Mouse (Mus musculus) liver, embryonic 11.5 days (tissue): ENCODE data around the gene Nkiras1. TPM values are rescaled to one million over a fixed set of nuclear protein-coding genes. Genes with fewer than 3 reads are reported as not detected.
"Not testable (repeated sequence)": the region's sequence is repeated elsewhere in the genome, so short reads cannot be mapped to it uniquely, and the experiment has no call there.

Source experiments
- ATAC-seq: fragments of 200-750 bp; cut with Nextera tagmentation; replicated peaks from 2 replicates; pipeline ENCODE4 v1.8.0; 2017; ENCODE audit warnings: moderate number of reproducible peaks, mild to moderate bottlenecking, moderate TSS enrichment, moderate library complexity; ENCODE audit not compliant: low FRiP score
- DNase-seq: peaks from one replicate; pipeline ENCODE4 v3.0.0-alpha.2; 2017; ENCODE audit warnings: low spot score
- H3K27ac ChIP-seq: fragments of 300-500 bp; sonication (generic); 2 replicates; pipeline ENCODE4 v1.5.1; 2014; ENCODE audit warnings: mild to moderate bottlenecking, low read depth, low read length, control low read depth
- H3K27me3 ChIP-seq: fragments of 300-500 bp; sonication (generic); replicated peaks from 2 replicates; pipeline ENCODE4 v1.6.1; 2014; ENCODE audit warnings: low read length, mixed read lengths; ENCODE audit not compliant: control insufficient read depth, insufficient read depth
- H3K36me3 ChIP-seq: fragments of 300-500 bp; sonication (generic); 2 replicates; pipeline ENCODE4 v1.6.1; 2014; ENCODE audit warnings: mild to moderate bottlenecking, low read length, moderate library complexity, mixed read lengths; ENCODE audit not compliant: control insufficient read depth, insufficient read depth
- H3K4me1 ChIP-seq: fragments of 300-500 bp; sonication (generic); replicated peaks from 2 replicates; pipeline ENCODE4 v1.6.1; 2014; ENCODE audit warnings: low read length, mixed read lengths; ENCODE audit not compliant: control insufficient read depth, insufficient read depth
- H3K4me2 ChIP-seq: fragments of 300-500 bp; sonication (generic); 2 replicates; pipeline ENCODE4 v1.6.1; 2014; ENCODE audit warnings: mild to moderate bottlenecking, control low read depth, moderate library complexity
- H3K4me3 ChIP-seq: fragments of 300-500 bp; sonication (generic); 2 replicates; pipeline ENCODE4 v1.5.1; 2014; ENCODE audit warnings: low read depth, low read length, control low read depth
- H3K9ac ChIP-seq: fragments of 300-500 bp; sonication (generic); 2 replicates; pipeline ENCODE4 v1.6.1; 2014; ENCODE audit warnings: low read depth, low read length, control low read depth
- H3K9me3 ChIP-seq: fragments of 300-500 bp; sonication (generic); 2 replicates; pipeline ENCODE4 v1.6.1; 2016; ENCODE audit warnings: low read length, inconsistent platforms, mixed read lengths; ENCODE audit not compliant: control insufficient read depth
- WGBS: fragments of 180-500 bp; shearing (Covaris S2); extraction: QIAGEN DNeasy Blood & Tissue Kit; methylation state at CpG from one replicate; pipeline ENCODE4 v1.1.7; 2014; 5-methylcytosine and 5-hydroxymethylcytosine counted together
- polyA plus RNA-seq: library from polyadenylated mRNA; unstranded; fragments of >200 nt; fragmentation: Nextera tagmentation; extraction: Ambion mirVana; gene quantifications from 2 replicates; pipeline ENCODE4 v1.2.1, GENCODE M21; 2014

The Nkiras1 gene
- polyA plus RNA-seq: 15.3 and 17.0 TPM in 2 replicates

DNA sequence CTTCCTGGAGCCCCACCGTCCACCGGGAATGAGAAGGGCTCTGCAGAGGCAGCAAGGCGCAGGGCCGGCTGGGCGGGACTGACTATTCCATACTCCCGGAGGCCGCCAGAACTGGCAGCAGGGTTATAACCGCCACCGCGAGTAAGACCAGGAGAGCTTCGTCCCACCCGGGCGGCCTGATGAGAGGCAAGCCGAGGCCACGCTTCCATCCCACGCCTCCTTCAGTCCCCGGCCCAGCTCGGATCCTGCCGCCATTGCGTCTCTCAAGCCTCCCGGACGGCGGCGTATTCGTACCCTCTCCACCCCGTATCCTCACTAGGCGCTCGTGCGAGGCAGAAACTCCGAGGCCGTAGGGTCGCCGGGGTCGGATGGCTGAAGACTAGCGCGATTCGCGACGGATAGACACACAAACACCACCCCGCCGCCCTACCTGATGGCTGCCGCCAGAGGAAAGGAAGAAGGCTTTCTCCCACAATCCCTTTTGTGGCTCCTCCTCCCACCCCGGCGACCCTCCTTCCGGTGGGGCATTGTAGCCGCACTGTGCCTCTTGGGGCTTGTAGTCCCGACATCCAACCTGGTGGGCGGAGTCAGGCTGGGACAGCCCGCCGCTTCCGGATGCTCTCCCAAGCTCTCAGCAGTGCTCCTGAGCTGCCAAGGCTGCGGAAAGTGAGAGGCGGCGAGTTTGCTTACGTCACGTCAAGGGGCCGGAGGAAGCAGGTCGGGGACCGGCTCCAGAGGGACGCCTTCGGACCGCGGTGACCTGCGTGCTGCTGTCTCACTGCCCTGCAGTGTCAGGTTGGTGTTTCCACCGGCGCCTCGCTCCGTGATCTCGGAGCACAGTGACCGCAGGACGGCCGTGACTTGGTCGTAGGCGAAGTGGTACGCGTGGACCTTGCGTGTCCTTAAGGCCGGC lies at the start of gene Nkiras1, which contains the start of gene Rpl15:
Gene Nkiras1, plus strand, starts transcription at position 608 of the 913 bp plus-strand sequence.
Gene Rpl15, minus strand, starts transcription at position 863 of the 913 bp plus-strand sequence.
- Histone ChIP-seq H3K27me3 (no peaks in the 10 kb centered on the region), H3K9ac (peak within 1 kb of the TSS; percentile 99), H3K9me3 (no peaks in the 10 kb centered on the region), H3K4me1 (0 out of 2 replicates have a peak, but pooled peaks cover 2% of the 10 kb centered on the region), H3K4me2 (peak within 1 kb of the TSS; percentile 80), H3K4me3 (peak within 1 kb of the TSS; percentile 95), H3K36me3 (peaks cover 20% of the 10 kb centered on the region), H3K27ac (peak within 1 kb of the TSS; percentile 70)
- peak; percentile 99 for ATAC-seq
- peak; percentile 97 for DNase-seq
- WGBS: under 1% methylated on average over 77 of the region's 78 CpGs

DNA sequence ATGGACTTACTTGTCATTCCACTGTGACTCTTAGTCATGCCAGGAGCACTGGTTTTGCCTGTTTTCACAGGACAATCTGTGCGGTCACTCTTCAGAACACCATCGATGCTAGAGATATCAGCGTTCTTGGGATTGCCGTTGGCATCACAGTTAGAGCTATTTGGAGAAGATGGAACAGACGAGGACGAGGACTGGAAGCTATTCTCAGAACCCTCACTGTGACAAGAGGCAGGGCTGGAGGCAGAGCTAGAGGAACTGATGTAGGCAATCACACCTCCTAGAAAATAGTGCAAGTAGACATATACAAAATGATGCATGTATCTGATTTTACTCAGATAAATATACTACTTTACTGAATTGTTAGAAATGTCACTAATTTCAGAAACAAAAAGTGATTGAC lies 49.0 kb upstream of the Nkiras1 start:
- WGBS: 87% methylated on average over 6 of the region's 6 CpGs
- no peak overlapping the region for H3K9ac ChIP-seq
- no peak overlapping the region for H3K27ac ChIP-seq
- no peak overlapping the region for H3K4me2 ChIP-seq
- no peaks in the 10 kb centered on the region for H3K9me3 ChIP-seq
- ATAC-seq (no peak), DNase-seq (no peak)
- H3K36me3 ChIP-seq: no peaks in the 10 kb centered on the region
- no peak overlapping the region for H3K4me3 ChIP-seq
- no peaks in the 10 kb centered on the region for H3K27me3 ChIP-seq
- H3K4me1 ChIP-seq: no peaks in the 10 kb centered on the region

DNA sequence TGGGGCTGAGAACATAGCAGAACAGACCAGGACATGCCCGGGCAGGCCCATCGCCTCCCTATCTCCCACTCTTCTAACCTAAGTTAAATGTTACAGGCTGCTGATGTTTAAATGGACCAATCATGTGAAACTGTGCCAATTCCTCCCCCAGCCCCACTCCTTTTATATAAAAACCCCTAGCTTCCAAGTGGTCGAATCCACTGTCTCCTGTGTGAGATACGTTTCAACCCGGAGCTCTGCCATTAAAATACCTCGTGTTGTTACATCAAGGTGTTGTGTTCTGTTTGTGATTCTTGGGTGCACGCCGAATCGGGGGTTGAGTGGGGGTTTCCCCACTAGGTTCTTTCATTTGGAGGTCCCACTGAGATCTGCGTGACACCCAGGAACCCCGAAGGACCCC lies 45.5 kb upstream of the Nkiras1 start:
- H3K4me2 ChIP-seq, H3K36me3 ChIP-seq, H3K4me1 ChIP-seq, H3K9ac ChIP-seq, DNase-seq, H3K27ac ChIP-seq, H3K9me3 ChIP-seq, H3K4me3 ChIP-seq, H3K27me3 ChIP-seq, ATAC-seq: not testable (repeated sequence)
- WGBS: 94% methylated on average over 11 of the region's 11 CpGs

DNA sequence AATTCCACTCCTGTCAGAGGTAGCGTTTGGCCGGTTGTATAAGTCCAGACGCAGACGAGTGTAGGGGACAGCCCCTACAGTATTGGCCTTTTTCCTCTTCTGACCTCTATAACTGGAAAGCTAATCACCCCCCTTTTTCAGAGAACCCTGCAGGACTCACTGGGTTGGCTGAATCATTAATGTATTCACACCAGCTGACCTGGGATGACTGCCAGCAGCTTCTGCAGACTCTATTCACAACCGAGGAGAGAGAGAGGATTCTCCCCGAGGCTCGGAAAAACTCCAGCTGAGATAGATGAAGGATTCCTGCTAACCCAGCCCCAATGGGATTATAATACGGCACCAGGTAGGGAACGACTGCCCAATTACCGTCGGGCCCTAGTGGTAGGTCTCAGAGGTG lies 44.8 kb upstream of the Nkiras1 start:
- H3K27me3 ChIP-seq, H3K4me1 ChIP-seq, ATAC-seq, DNase-seq, H3K4me2 ChIP-seq, H3K9ac ChIP-seq, H3K9me3 ChIP-seq, H3K27ac ChIP-seq, H3K4me3 ChIP-seq, H3K36me3 ChIP-seq: not testable (repeated sequence)
- WGBS: 86% methylated on average over 11 of the region's 11 CpGs

DNA sequence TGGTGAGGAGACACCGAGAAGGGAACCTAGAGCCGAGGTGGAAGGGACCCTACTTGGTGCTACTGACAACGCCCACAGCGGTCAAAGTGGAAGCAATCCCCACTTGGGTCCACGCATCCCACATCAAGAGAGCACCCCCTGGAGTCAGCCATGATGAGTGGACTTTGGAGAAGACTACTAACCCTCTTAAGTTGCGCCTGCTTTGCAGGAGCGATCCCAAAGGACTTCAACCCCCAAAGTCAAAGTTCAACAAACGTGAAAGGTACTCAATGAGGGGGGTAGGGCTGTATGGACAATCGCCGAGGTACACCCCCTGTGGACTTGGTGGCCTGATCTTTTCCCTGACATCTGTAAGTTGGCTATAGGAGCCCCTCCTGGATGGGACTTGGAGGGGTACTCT lies 41.2 kb upstream of the Nkiras1 start:
- WGBS: 91% methylated on average over 10 of the region's 10 CpGs
- H3K27ac ChIP-seq, H3K4me2 ChIP-seq, H3K4me3 ChIP-seq, H3K9ac ChIP-seq, ATAC-seq, H3K27me3 ChIP-seq, DNase-seq, H3K36me3 ChIP-seq, H3K4me1 ChIP-seq, H3K9me3 ChIP-seq: not testable (repeated sequence)

DNA sequence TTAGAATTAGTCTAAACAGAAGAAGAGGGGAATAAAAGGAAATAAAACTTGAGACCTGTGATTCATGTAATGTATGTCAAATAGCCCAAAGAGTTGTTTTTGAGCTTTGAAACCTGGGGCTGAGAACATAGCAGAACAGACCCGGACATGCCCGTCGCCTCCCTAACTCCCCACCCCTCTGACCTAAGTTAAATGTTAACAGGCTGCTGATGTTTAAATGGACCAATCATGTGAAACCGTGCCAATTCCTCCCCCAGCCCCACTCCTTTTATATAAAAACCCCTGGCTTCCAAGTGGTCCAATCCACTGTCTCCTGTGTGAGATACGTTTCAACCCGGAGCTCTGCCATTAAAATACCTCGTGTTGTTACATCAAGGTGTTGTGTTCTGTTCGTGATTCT lies 39.1 kb upstream of the Nkiras1 start:
- not testable (repeated sequence) for H3K27me3 ChIP-seq, H3K4me1 ChIP-seq, H3K4me3 ChIP-seq, H3K27ac ChIP-seq, ATAC-seq, H3K9ac ChIP-seq, H3K36me3 ChIP-seq, H3K9me3 ChIP-seq, DNase-seq, H3K4me2 ChIP-seq
- WGBS: 90% methylated on average over 8 of the region's 8 CpGs

DNA sequence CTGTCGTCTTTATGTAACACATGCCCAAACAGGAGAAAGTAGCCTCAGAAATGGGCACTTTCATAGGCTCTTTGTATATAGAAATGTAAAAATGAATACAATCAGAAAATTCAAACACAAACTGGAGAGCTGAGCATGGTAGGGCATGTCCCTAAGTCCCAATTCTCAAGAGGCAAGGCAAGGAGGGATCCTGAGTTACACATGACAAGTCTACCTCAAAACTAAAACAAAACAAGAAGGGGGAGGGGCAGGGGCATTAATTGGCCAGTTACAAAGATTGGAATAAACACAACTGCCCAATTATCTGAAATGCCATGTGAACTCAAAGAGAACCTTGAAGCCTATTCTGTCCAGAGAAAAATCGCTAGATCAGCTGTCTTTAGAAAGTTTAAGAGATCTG lies 37.9 kb upstream of the Nkiras1 start:
- WGBS: 87% methylated on average over 2 of the region's 2 CpGs
- no peak overlapping the region for H3K27ac ChIP-seq
- no peaks in the 10 kb centered on the region for H3K9me3 ChIP-seq
- DNase-seq (no peak), ATAC-seq (no peak)
- no peaks in the 10 kb centered on the region; the same call in 1 of the 2 replicates for H3K4me1 ChIP-seq
- no peak overlapping the region for H3K9ac ChIP-seq
- H3K27me3 ChIP-seq: no peaks in the 10 kb centered on the region
- no peak overlapping the region for H3K4me2 ChIP-seq
- H3K4me3 ChIP-seq: no peak overlapping the region
- no peaks in the 10 kb centered on the region for H3K36me3 ChIP-seq

DNA sequence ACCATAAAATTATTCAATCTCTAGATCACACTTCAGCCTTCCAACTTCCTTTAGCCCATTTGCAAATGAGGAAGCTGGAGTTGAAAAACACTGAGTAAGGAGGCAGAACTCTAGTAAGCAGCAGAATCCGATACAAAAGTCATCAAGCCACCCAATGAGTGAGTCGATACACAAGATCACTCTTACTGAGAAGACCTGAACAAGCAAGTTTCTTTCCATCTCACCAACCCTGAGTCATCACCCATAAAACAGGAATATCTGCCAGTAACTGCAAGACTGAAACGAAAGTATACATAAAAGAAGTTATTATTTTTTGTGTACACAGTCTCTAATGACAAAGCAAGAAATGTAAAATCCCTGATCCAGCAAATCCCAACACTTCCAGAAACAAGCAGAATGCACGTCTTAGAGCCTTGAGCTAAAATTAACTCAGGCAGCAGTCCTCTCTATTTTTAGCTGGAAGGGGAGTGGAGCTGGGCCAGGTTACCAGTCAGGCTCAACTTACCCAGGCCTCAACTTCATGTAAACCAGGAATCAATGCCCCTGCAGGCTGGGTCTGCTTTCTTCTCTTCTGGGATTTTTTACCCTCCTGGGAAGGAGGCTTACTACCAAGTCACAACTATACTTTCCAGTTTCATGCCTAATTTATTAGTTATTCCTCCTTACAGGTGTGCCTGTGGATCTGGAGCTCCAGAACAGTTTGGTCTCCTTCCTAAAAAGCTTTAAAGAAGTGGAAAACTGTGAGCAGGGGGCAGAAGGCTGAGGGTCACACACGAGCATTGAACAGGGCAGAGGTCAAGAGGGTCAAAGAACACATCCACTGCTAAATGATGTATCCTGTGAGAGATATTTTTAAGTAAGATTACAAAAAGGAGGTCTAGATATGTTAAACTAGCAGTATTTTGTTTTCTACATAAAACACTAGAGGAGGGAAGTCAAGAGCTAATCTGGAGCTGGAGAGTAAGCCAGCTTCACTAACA lies 36.7 kb upstream of the Nkiras1 start:
- DNase-seq (no peak), ATAC-seq (no peak)
- Histone ChIP-seq H3K9me3 (no peaks in the 10 kb centered on the region), H3K4me1 (no peaks in the 10 kb centered on the region; the same call in 1 of the 2 replicates), H3K4me3 (no peak overlapping the region), H3K27me3 (no peaks in the 10 kb centered on the region), H3K36me3 (no peaks in the 10 kb centered on the region), H3K27ac (no peak overlapping the region), H3K9ac (no peak overlapping the region), H3K4me2 (no peak overlapping the region)
- WGBS: 54% methylated on average over 5 of the region's 5 CpGs
